Mouse (Mus musculus) hindbrain, embryonic 12.5 days (tissue): ENCODE measurements around the gene Cyp2ab1. TPM values are rescaled to one million over a fixed set of nuclear protein-coding genes. Genes with fewer than 3 reads are reported as not detected.
"Not testable (repeated sequence)": the region's sequence is repeated elsewhere in the genome, so short reads cannot be mapped to it uniquely, and the experiment has no call there.

Source experiments
- ATAC-seq: fragments of 200-750 bp; cut with Nextera tagmentation; 2 replicates; pipeline ENCODE4 v1.8.0; 2017; ENCODE audit warnings: moderate TSS enrichment; ENCODE audit not compliant: low FRiP score
- H3K27ac ChIP-seq: fragments of 300-500 bp; sonication (generic); 2 replicates; pipeline ENCODE4 v1.5.1; 2016; ENCODE audit warnings: mild to moderate bottlenecking
- H3K27me3 ChIP-seq: fragments of 300-500 bp; sonication (generic); 2 replicates; pipeline ENCODE4 v1.6.1; 2016; ENCODE audit warnings: mild to moderate bottlenecking
- H3K36me3 ChIP-seq: fragments of 300-500 bp; sonication (generic); 2 replicates; pipeline ENCODE4 v1.6.1; 2016; ENCODE audit warnings: mild to moderate bottlenecking
- H3K4me1 ChIP-seq: fragments of 300-500 bp; sonication (generic); 2 replicates; pipeline ENCODE4 v1.6.1; 2016
- H3K4me2 ChIP-seq: fragments of 300-500 bp; sonication (generic); replicated peaks from 2 replicates; pipeline ENCODE4 v1.6.1; 2016; ENCODE audit warnings: mild to moderate bottlenecking
- H3K4me3 ChIP-seq: fragments of 300-500 bp; sonication (generic); 2 replicates; pipeline ENCODE4 v1.5.1; 2016; ENCODE audit warnings: mild to moderate bottlenecking
- H3K9ac ChIP-seq: fragments of 300-500 bp; sonication (generic); 2 replicates; pipeline ENCODE4 v1.6.1; 2016; ENCODE audit warnings: mild to moderate bottlenecking, moderate library complexity
- H3K9me3 ChIP-seq: fragments of 300-500 bp; sonication (generic); replicated peaks from 2 replicates; pipeline ENCODE4 v1.6.1; 2016; ENCODE audit warnings: mild to moderate bottlenecking
- WGBS: fragments of 180-500 bp; shearing (Covaris S2); methylation state at CpG from one replicate; pipeline ENCODE4 v1.1.7; 2016; 5-methylcytosine and 5-hydroxymethylcytosine counted together
- polyA plus RNA-seq: library from polyadenylated mRNA; unstranded; fragments of >200 nt; fragmentation: Nextera tagmentation; extraction: Ambion mirVana; gene quantifications from 2 replicates; pipeline ENCODE4 v1.2.1, GENCODE M21; 2016

Cyp2ab1 gene
- not detected in 2 replicates for polyA plus RNA-seq

- WGBS: 72% methylated on average over 5 of the region's 5 CpGs
- H3K27ac ChIP-seq: no peak within 1 kb of the TSS
- H3K27me3 ChIP-seq: no peaks in the 10 kb centered on the region
- no peak within 1 kb of the TSS for H3K4me2 ChIP-seq
- no peaks in the 10 kb centered on the region for H3K9me3 ChIP-seq
- H3K4me1 ChIP-seq: no peaks in the 10 kb centered on the region
- peaks cover 9% of the 10 kb centered on the region for H3K36me3 ChIP-seq
- H3K9ac ChIP-seq: no peak within 1 kb of the TSS
- ATAC-seq: no peak
- no peak within 1 kb of the TSS for H3K4me3 ChIP-seq
These were observed at the start of gene Cyp2ab1 for GRCm38 (mm10) chr16:20325286-20325685. Gene Cyp2ab1, minus strand, starts transcription at chr16:20325404.

GRCm38 (mm10) chr16:20371731-20372130, 46.5 kb upstream of the Cyp2ab1 start:
- Histone ChIP-seq H3K36me3 (peaks cover 84% of the 10 kb centered on the region), H3K27ac (no peak overlapping the region), H3K4me2 (no peak overlapping the region), H3K9me3 (no peaks in the 10 kb centered on the region), H3K4me1 (no peaks in the 10 kb centered on the region), H3K27me3 (no peaks in the 10 kb centered on the region), H3K4me3 (no peak overlapping the region), H3K9ac (no peak overlapping the region)
- no peak for ATAC-seq
- 80% methylated on average over 4 of the region's 4 CpGs for WGBS

GRCm38 (mm10) chr16:20368221-20368620, 43.0 kb upstream of the Cyp2ab1 start:
- Histone ChIP-seq H3K4me3 (no peak overlapping the region), H3K27ac (no peak overlapping the region), H3K4me1 (no peaks in the 10 kb centered on the region), H3K9me3 (no peaks in the 10 kb centered on the region), H3K4me2 (no peak overlapping the region), H3K36me3 (peaks cover 93% of the 10 kb centered on the region), H3K27me3 (no peaks in the 10 kb centered on the region), H3K9ac (no peak overlapping the region)
- no peak for ATAC-seq
- 97% methylated on average over 9 of the region's 9 CpGs for WGBS

- Histone ChIP-seq H3K4me1 (no peaks in the 10 kb centered on the region), H3K4me3 (no peak overlapping the region), H3K27me3 (no peaks in the 10 kb centered on the region), H3K27ac (no peak overlapping the region), H3K9ac (no peak overlapping the region), H3K36me3 (peaks cover 91% of the 10 kb centered on the region), H3K4me2 (no peak overlapping the region), H3K9me3 (no peaks in the 10 kb centered on the region)
- ATAC-seq: no peak
- WGBS: 89% methylated on average over 11 of the region's 11 CpGs
These were observed 36.9 kb upstream of the Cyp2ab1 start for GRCm38 (mm10) chr16:20362121-20362520.

- WGBS: 91% methylated on average over 3 of the region's 3 CpGs
- H3K9ac ChIP-seq: not testable (repeated sequence)
These were observed 36.3 kb upstream of the Cyp2ab1 start for GRCm38 (mm10) chr16:20361496-20361895.

GRCm38 (mm10) chr16:20359643-20360295, 34.6 kb upstream of the Cyp2ab1 start:
- Histone ChIP-seq H3K36me3 (peaks cover 88% of the 10 kb centered on the region), H3K27ac (no peak overlapping the region), H3K4me2 (no peak overlapping the region), H3K9me3 (no peaks in the 10 kb centered on the region), H3K4me1 (no peaks in the 10 kb centered on the region), H3K9ac (no peak overlapping the region), H3K27me3 (no peaks in the 10 kb centered on the region), H3K4me3 (no peak overlapping the region)
- WGBS: 85% methylated on average over 9 of the region's 9 CpGs
- ATAC-seq: no peak

More at GRCm38 (mm10) chr16:20361496-20361895, 36.3 kb upstream of the Cyp2ab1 start:
- H3K4me1 ChIP-seq, H3K27ac ChIP-seq, H3K4me2 ChIP-seq, H3K4me3 ChIP-seq, ATAC-seq, H3K27me3 ChIP-seq, H3K9me3 ChIP-seq: not testable (repeated sequence)
- peaks cover 89% of the 10 kb centered on the region for H3K36me3 ChIP-seq

GRCm38 (mm10) chr16:20357837-20358236, 32.6 kb upstream of the Cyp2ab1 start:
- H3K27me3 ChIP-seq: no peaks in the 10 kb centered on the region
- no peak overlapping the region for H3K4me2 ChIP-seq
- no peaks in the 10 kb centered on the region for H3K9me3 ChIP-seq
- no peak for ATAC-seq
- no peak overlapping the region for H3K27ac ChIP-seq
- no peaks in the 10 kb centered on the region for H3K4me1 ChIP-seq
- H3K9ac ChIP-seq: no peak overlapping the region
- 95% methylated on average over 5 of the region's 5 CpGs for WGBS
- H3K4me3 ChIP-seq: no peak overlapping the region
- peaks cover 82% of the 10 kb centered on the region for H3K36me3 ChIP-seq

GRCm38 (mm10) chr16:20354762-20355161, 29.6 kb upstream of the Cyp2ab1 start:
- WGBS: 91% methylated on average over 2 of the region's 2 CpGs
- ATAC-seq: no peak

GRCm38 (mm10) chr16:20354011-20354410, 28.8 kb upstream of the Cyp2ab1 start:
- Histone ChIP-seq H3K4me2 (no peak overlapping the region), H3K9ac (no peak overlapping the region), H3K36me3 (peaks cover 68% of the 10 kb centered on the region), H3K27ac (no peak overlapping the region), H3K4me1 (no peaks in the 10 kb centered on the region), H3K9me3 (no peaks in the 10 kb centered on the region), H3K27me3 (no peaks in the 10 kb centered on the region), H3K4me3 (no peak overlapping the region)
- 100% methylated on average over 1 of the region's 1 CpGs for WGBS
- ATAC-seq: no peak

More at GRCm38 (mm10) chr16:20354762-20355161, 29.6 kb upstream of the Cyp2ab1 start:
- no peaks in the 10 kb centered on the region for H3K9me3 ChIP-seq
- H3K27ac ChIP-seq: no peak overlapping the region
- H3K27me3 ChIP-seq: no peaks in the 10 kb centered on the region
- no peaks in the 10 kb centered on the region for H3K4me1 ChIP-seq
- H3K9ac ChIP-seq: no peak overlapping the region
- H3K36me3 ChIP-seq: peaks cover 72% of the 10 kb centered on the region
- no peak overlapping the region for H3K4me3 ChIP-seq
- H3K4me2 ChIP-seq: no peak overlapping the region

- whole genome bisulfite sequencing: 100% methylated on average over 1 of the region's 1 CpGs
- no peak overlapping the region for H3K4me2 ChIP-seq
- no peaks in the 10 kb centered on the region for H3K27me3 ChIP-seq
- H3K4me3 ChIP-seq: no peak overlapping the region
- no peaks in the 10 kb centered on the region for H3K4me1 ChIP-seq
- no peaks in the 10 kb centered on the region for H3K9me3 ChIP-seq
- no peak for ATAC-seq
- no peak overlapping the region for H3K9ac ChIP-seq
- no peak overlapping the region for H3K27ac ChIP-seq
- peaks cover 39% of the 10 kb centered on the region for H3K36me3 ChIP-seq
These were observed 20.3 kb upstream of the Cyp2ab1 start for GRCm38 (mm10) chr16:20345464-20345863.

- Histone ChIP-seq H3K27me3 (no peaks in the 10 kb centered on the region), H3K27ac (no peak overlapping the region), H3K4me2 (no peak overlapping the region), H3K9ac (no peak overlapping the region), H3K9me3 (no peaks in the 10 kb centered on the region), H3K36me3 (peaks cover 58% of the 10 kb centered on the region), H3K4me3 (no peak overlapping the region), H3K4me1 (no peaks in the 10 kb centered on the region)
- 97% methylated on average over 3 of the region's 3 CpGs for WGBS
- no peak for ATAC-seq
These were observed 13.4 kb upstream of the Cyp2ab1 start for GRCm38 (mm10) chr16:20338616-20339015.

- Histone ChIP-seq H3K27ac (no peak overlapping the region), H3K9ac (no peak overlapping the region), H3K4me2 (no peak overlapping the region), H3K9me3 (no peaks in the 10 kb centered on the region), H3K4me3 (no peak overlapping the region), H3K27me3 (no peaks in the 10 kb centered on the region), H3K36me3 (peaks cover 77% of the 10 kb centered on the region), H3K4me1 (no peaks in the 10 kb centered on the region)
- 93% methylated on average over 8 of the region's 8 CpGs for WGBS
- ATAC-seq: no peak
These were observed 9.7 kb upstream of the Cyp2ab1 start for GRCm38 (mm10) chr16:20334918-20335317.

- H3K9ac ChIP-seq: no peak overlapping the region
These were observed 3.1 kb upstream of the Cyp2ab1 start for GRCm38 (mm10) chr16:20328306-20328705.

More at GRCm38 (mm10) chr16:20328306-20328705, 3.1 kb upstream of the Cyp2ab1 start:
- WGBS: 91% methylated on average over 5 of the region's 5 CpGs
- Histone ChIP-seq H3K27me3 (no peaks in the 10 kb centered on the region), H3K4me2 (no peak overlapping the region), H3K4me1 (no peaks in the 10 kb centered on the region), H3K27ac (no peak overlapping the region), H3K36me3 (peaks cover 32% of the 10 kb centered on the region), H3K9me3 (no peaks in the 10 kb centered on the region), H3K4me3 (no peak overlapping the region)
- ATAC-seq: no peak
